Mouse (Mus musculus): ENCODE data around the gene Pex11a. TPM values are rescaled to one million over a fixed set of nuclear protein-coding genes. Genes with fewer than 3 reads are reported as not detected.
"Not testable (repeated sequence)": the region's sequence is repeated elsewhere in the genome, so short reads cannot be mapped to it uniquely, and the experiment has no call there.

Gene Pex11a
- polyA plus RNA-seq (2015; fragmentation: Nextera tagmentation; extraction: Ambion mirVana), result 5.8 and 9.6 TPM in 2 replicates

DNA sequence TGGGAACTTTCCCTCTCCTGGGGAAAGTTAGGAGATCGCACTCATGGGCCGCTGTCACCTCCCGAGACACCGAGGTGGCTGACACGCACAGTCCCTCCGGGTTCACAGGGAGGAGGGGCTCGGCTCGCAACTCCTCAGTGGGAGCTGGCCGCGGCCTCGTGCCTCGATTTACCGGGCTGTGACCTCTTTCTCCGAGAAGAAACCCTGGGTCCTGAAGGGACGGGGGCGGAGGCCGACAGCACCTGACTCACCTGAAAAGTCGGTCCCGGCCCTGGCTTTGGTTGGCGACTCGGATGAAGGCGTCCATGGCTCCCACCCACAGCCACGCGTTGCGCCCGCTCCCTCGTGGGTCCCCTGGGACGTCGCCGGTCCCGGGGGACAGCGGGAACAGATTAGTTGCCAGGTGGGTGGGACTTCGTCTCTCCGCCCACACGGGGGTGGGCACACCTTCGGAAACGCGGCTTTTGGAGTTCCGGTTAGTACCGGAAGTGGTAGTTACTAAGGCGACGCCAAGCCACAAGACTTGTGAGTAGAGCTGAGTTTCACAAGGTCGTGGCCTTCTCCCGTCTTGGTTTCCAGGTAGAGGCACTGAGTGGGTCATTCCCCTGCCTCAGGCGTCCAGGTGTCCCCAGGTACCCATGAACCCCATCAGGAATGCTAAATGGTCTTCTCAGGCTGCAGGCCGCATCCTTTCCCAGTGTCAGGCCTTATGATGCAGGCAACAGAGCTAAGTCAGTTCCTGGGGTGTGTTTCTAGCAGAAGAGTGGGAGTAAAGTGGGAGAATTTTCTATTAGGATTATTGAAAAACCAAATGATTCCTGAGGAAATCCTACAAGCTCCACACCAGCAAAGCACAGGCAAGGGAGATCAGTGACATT, at the start of gene Pex11a, which contains the start of gene Wdr93:
Pex11a (minus strand) TSS at position 473 of the 878 bp plus-strand sequence.
Wdr93 (plus strand) TSS at position 505 of the 878 bp plus-strand sequence.
- ATAC-seq (ENCODE audit: extremely low read depth, insufficient number of reproducible peaks, low FRiP score, low TSS enrichment), result 0 out of 2 replicates have a peak, but pooled peaks have one; percentile 25
- no peaks in the 10 kb centered on the region for H3K36me3 ChIP-seq

DNA sequence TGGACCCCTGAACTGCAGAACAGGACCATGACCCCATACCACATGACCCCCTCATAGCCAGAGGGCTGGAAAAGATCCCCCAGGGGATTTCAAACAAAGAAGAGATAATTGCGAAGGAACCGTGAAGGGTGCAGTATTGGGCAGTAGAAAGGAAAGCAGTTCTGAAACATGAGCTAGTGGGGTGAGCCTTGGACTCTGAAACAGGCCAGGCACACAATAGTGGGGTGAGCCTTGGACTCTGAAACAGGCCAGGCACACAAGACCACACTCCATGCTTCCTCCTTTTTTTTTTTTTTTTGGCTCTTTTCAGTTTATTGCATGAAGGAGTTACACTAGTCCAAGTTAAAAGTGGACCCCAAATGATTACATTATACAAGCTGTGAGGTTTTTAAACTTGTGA, 46.9 kb upstream of the Pex11a start:
- not testable (repeated sequence) for ATAC-seq (ENCODE audit: extremely low read depth, insufficient number of reproducible peaks, low FRiP score, low TSS enrichment); H3K9me3 ChIP-seq; H3K36me3 ChIP-seq; H3K4me2 ChIP-seq; H3K9ac ChIP-seq; H3K27ac ChIP-seq (replicated peaks); H3K4me3 ChIP-seq
- Histone ChIP-seq H3K27me3 (replicated peaks) (peaks cover 79% of the 10 kb centered on the region), H3K4me1 (peaks cover 17% of the 10 kb centered on the region)
- 35% methylated on average over 2 of the region's 2 CpGs for WGBS

More for the DNA sequence above, at the start of gene Pex11a, which contains the start of gene Wdr93:
- H3K4me2 ChIP-seq, result peak within 1 kb of the TSS; percentile 94
- peak within 1 kb of the TSS; percentile 83 for H3K4me3 ChIP-seq
- no peaks in the 10 kb centered on the region for H3K27me3 ChIP-seq (replicated peaks)
- H3K9ac ChIP-seq, result peak within 1 kb of the TSS; percentile 88
- H3K9me3 ChIP-seq, result no peaks in the 10 kb centered on the region
- no peak within 1 kb of the TSS for H3K27ac ChIP-seq (replicated peaks)
- WGBS, result 4% methylated on average over 46 of the region's 46 CpGs
- peaks cover 11% of the 10 kb centered on the region for H3K4me1 ChIP-seq

DNA sequence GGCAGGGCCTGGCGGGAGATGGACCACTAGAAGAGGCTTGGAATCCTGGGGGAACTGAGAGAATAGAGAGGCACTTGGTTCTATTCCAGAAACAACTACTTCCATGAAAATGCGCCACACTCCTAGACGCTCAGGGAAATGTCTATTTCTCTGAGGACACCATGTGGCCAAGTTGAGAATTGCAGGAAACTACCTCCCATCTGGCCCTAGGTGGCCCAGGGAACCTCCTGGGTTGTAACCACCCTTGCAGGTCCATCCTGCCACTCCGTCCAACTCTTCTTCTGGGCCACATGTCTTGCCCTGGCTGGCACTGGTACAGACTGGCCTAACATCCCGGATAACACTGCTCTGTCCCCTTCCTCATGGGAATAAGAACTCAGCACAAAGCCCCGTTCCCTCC, 43.4 kb upstream of the Pex11a start:
- Histone ChIP-seq H3K4me1 (peaks cover 3% of the 10 kb centered on the region), H3K36me3 (no peaks in the 10 kb centered on the region), H3K4me3 (no peak overlapping the region), H3K27ac (replicated peaks) (no peak overlapping the region; the same call in 1 of the 2 replicates), H3K27me3 (replicated peaks) (peaks cover 44% of the 10 kb centered on the region), H3K9ac (no peak overlapping the region), H3K9me3 (no peaks in the 10 kb centered on the region), H3K4me2 (no peak overlapping the region)
- ATAC-seq (ENCODE audit: extremely low read depth, insufficient number of reproducible peaks, low FRiP score, low TSS enrichment), result peak; percentile 9; the same call in 1 of the 2 replicates
- WGBS, result 18% methylated on average over 6 of the region's 6 CpGs

DNA sequence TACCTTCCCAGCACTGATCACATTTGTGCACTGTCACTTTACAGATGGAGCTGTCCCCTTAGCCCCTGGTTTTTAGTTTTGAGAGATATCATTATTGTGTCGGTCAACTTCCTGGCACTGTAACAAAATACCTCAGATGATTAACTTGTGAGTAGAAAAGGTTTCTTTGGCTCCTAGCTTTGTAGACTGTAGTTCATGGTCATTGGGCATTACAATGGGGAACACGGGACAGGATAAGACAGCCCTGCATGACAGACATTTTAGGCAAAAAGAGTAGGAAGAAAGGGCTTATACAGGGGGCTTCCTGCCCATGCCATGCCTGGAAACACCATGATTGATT, 39.6 kb upstream of the Pex11a start:
- Histone ChIP-seq H3K9ac (no peak overlapping the region), H3K27me3 (replicated peaks) (0 out of 2 replicates have a peak, but pooled peaks cover 17% of the 10 kb centered on the region), H3K9me3 (no peaks in the 10 kb centered on the region), H3K27ac (replicated peaks) (no peak overlapping the region), H3K36me3 (no peaks in the 10 kb centered on the region), H3K4me2 (no peak overlapping the region), H3K4me1 (peaks cover 9% of the 10 kb centered on the region), H3K4me3 (no peak overlapping the region)
- WGBS, result 71% methylated on average over 2 of the region's 2 CpGs
- ATAC-seq (ENCODE audit: extremely low read depth, insufficient number of reproducible peaks, low FRiP score, low TSS enrichment), result no peak

GRCm38 (mm10) chr7:79781826-79782515, 39.0 kb upstream of the Pex11a start:
- H3K36me3 ChIP-seq, result no peaks in the 10 kb centered on the region
- no peak overlapping the region for H3K4me3 ChIP-seq
- H3K9me3 ChIP-seq, result no peaks in the 10 kb centered on the region
- H3K9ac ChIP-seq, result no peak overlapping the region
- 68% methylated on average over 11 of the region's 11 CpGs for WGBS
- H3K27me3 ChIP-seq (replicated peaks), result 0 out of 2 replicates have a peak, but pooled peaks cover 12% of the 10 kb centered on the region
- no peak overlapping the region for H3K27ac ChIP-seq (replicated peaks)
- ATAC-seq (ENCODE audit: extremely low read depth, insufficient number of reproducible peaks, low FRiP score, low TSS enrichment), result no peak
- H3K4me1 ChIP-seq, result peaks cover 9% of the 10 kb centered on the region
- no peak overlapping the region for H3K4me2 ChIP-seq

DNA sequence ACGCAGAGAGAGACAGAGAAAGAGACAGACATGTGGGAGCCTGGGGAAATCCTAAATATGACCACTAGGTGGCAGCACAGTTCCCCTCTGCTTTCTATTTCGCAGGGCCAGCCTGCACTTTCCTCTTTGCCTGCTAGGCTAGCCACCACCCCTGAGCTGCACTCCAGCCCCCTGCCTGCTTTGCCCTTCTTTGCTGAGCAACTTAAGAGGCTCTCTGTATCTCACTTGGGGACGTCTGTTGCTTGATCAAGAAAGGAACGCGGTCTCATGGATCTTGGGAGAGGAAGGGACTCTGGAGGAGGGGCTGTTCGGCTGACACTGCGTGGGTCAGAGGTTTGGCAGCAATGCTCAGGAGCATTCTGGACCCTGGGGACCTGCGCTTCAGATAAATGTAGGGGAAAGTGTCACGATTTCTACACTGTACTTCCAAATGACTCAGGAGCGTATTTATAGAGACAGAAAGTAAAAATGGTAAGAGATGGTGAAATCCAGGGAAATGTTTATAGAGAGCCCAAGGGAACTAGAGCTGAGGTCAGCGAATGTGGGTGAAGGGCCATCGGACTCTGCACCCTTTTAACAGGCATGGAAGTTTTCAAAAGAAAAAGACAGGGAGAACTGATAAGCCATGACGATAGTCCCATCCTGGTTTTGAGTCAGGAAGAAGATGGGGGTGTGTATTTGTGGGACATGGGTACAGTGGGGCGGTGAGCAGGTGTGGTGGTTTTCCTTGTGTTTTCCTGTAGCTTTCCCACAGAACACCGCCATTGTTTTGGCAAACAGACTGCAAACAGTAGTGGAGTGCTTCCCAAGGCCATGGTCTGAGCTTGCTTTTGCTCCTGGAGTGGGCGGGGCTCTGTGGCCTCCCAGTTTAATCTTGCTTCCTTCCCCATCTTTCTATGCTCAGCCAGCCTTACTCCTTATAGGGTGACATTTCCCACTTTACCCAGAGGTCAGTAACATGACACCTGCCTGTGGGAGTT, 38.0 kb upstream of the Pex11a start:
- Histone ChIP-seq H3K9me3 (no peaks in the 10 kb centered on the region), H3K27ac (replicated peaks) (no peak overlapping the region), H3K36me3 (no peaks in the 10 kb centered on the region), H3K4me1 (peaks cover 9% of the 10 kb centered on the region), H3K27me3 (replicated peaks) (0 out of 2 replicates have a peak, but pooled peaks cover 11% of the 10 kb centered on the region), H3K9ac (peak overlapping the region; percentile 69), H3K4me3 (peak overlapping the region; percentile 45), H3K4me2 (peak overlapping the region; percentile 67)
- WGBS, result 22% methylated on average over 16 of the region's 16 CpGs
- no peak for ATAC-seq (ENCODE audit: extremely low read depth, insufficient number of reproducible peaks, low FRiP score, low TSS enrichment)

- 31% methylated on average over 15 of the region's 15 CpGs for WGBS
- Histone ChIP-seq H3K27me3 (replicated peaks) (0 out of 2 replicates have a peak, but pooled peaks cover 3% of the 10 kb centered on the region), H3K27ac (replicated peaks) (peak overlapping the region; percentile 90), H3K4me2 (peak overlapping the region; percentile 27), H3K4me3 (no peak overlapping the region), H3K36me3 (no peaks in the 10 kb centered on the region), H3K4me1 (peaks cover 20% of the 10 kb centered on the region), H3K9ac (0 out of 2 replicates have a peak overlapping the region, but pooled peaks have one; percentile 13), H3K9me3 (no peaks in the 10 kb centered on the region)
- ATAC-seq (ENCODE audit: extremely low read depth, insufficient number of reproducible peaks, low FRiP score, low TSS enrichment), result peak; percentile 50; the same call in 1 of the 2 replicates
Measured at GRCm38 (mm10) chr7:79771561-79772512, 28.9 kb upstream of the Pex11a start.

DNA sequence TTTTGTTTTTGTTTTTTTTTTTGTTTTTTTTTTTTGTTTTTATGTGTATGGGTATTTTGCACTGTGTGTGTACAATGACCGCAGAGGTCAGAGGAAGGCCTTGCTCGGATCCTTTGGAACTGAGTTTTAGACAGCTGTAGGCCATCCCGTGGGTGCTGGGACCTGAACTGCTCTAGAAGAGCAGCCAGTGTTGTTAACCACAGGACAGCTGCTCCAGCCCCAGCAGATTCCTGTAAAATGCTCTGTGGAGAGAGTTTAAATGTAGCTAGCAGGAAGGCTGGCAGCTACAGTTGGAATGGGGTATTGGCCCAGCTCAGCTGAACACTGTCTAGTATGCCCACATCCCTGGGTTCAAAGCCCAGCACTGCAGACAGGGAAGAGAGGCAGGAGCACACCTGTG, 26.7 kb upstream of the Pex11a start:
- 70% methylated on average over 3 of the region's 3 CpGs for WGBS
- H3K9me3 ChIP-seq, result no peaks in the 10 kb centered on the region
- H3K9ac ChIP-seq, result no peak overlapping the region
- H3K4me2 ChIP-seq, result no peak overlapping the region
- H3K27ac ChIP-seq (replicated peaks), result no peak overlapping the region
- H3K27me3 ChIP-seq (replicated peaks), result no peaks in the 10 kb centered on the region
- H3K4me1 ChIP-seq, result peaks cover 20% of the 10 kb centered on the region
- ATAC-seq (ENCODE audit: extremely low read depth, insufficient number of reproducible peaks, low FRiP score, low TSS enrichment), result no peak
- H3K36me3 ChIP-seq, result no peaks in the 10 kb centered on the region
- H3K4me3 ChIP-seq, result no peak overlapping the region

DNA sequence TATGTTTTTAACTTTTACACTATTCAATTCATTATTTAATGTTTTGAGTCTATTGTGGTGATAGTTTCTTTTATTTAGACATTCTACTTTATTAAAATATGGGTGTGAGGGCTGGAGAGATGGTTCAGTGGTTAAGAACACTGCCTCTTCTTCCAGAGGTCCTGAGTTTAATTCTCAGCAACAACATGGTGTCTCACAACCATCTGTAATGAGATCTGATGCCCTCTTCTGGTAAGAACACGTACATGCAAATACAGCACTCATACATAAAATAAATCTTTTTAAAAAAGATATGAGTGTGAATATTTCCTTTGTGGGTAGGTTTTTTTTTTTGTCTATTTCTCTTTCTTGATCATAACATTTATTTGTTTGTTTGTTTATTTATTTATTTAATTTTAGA, 23.1 kb upstream of the Pex11a start:
- no peaks in the 10 kb centered on the region for H3K36me3 ChIP-seq
- ATAC-seq (ENCODE audit: extremely low read depth, insufficient number of reproducible peaks, low FRiP score, low TSS enrichment), result no peak
- no peak overlapping the region for H3K4me3 ChIP-seq
- H3K9me3 ChIP-seq, result no peaks in the 10 kb centered on the region
- no peak overlapping the region for H3K9ac ChIP-seq
- H3K27me3 ChIP-seq (replicated peaks), result no peaks in the 10 kb centered on the region
- WGBS, result 36% methylated on average over 1 of the region's 1 CpGs
- no peak overlapping the region for H3K27ac ChIP-seq (replicated peaks)
- H3K4me1 ChIP-seq, result peaks cover 11% of the 10 kb centered on the region
- H3K4me2 ChIP-seq, result no peak overlapping the region

GRCm38 (mm10) chr7:79762106-79762505, 19.2 kb upstream of the Pex11a start:
- H3K27me3 ChIP-seq (replicated peaks), result no peaks in the 10 kb centered on the region
- H3K4me2 ChIP-seq, result no peak overlapping the region
- 66% methylated on average over 8 of the region's 8 CpGs for WGBS
- ATAC-seq (ENCODE audit: extremely low read depth, insufficient number of reproducible peaks, low FRiP score, low TSS enrichment), result no peak
- H3K36me3 ChIP-seq, result no peaks in the 10 kb centered on the region
- H3K27ac ChIP-seq (replicated peaks), result no peak overlapping the region
- H3K9me3 ChIP-seq, result no peaks in the 10 kb centered on the region
- no peak overlapping the region for H3K4me3 ChIP-seq
- no peak overlapping the region for H3K9ac ChIP-seq
- H3K4me1 ChIP-seq, result peaks cover 7% of the 10 kb centered on the region; the same call in 1 of the 2 replicates
